Mouse (Mus musculus): ENCODE measurements at regions not wholly inside any gene's neighbourhood (a gene's known extent, or its start where the extent isn't known, plus 50 kb on each side); places are given as distances from the start of the nearest gene placed in this dataset.
A peak's percentile ranks its signal among the peaks of the same experiment; 100 is the strongest.

- H3K36me3 ChIP-seq: no peaks in the 10 kb centered on the region
- no peak for DNase-seq (ENCODE audit: low spot score)
- H3K9me3 ChIP-seq (replicated peaks): no peaks in the 10 kb centered on the region
- H3K27ac ChIP-seq (replicated peaks): peak overlapping the region; percentile 53
- H3K27me3 ChIP-seq (ENCODE audit: low read depth, poor library complexity, severe bottlenecking): peaks cover 40% of the 10 kb centered on the region
- H3K4me3 ChIP-seq: no peak overlapping the region
- WGBS: 13% methylated on average over 2 of the region's 2 CpGs
- H3K4me1 ChIP-seq: peaks cover 12% of the 10 kb centered on the region
Observed at GRCm38 (mm10) chr8:87264999-87265398, 207.4 kb downstream of the Cbln1 start.

- H3K27ac ChIP-seq (replicated peaks): no peak overlapping the region
- H3K27me3 ChIP-seq (ENCODE audit: low read depth, poor library complexity, severe bottlenecking): peaks cover 9% of the 10 kb centered on the region
- no peaks in the 10 kb centered on the region; the same call in 1 of the 2 replicates for H3K9me3 ChIP-seq (replicated peaks)
- no peaks in the 10 kb centered on the region for H3K36me3 ChIP-seq
- H3K4me1 ChIP-seq: peaks cover 14% of the 10 kb centered on the region
- no peak for DNase-seq (ENCODE audit: low spot score)
- 91% methylated on average over 2 of the region's 2 CpGs for WGBS
- no peak overlapping the region for H3K4me3 ChIP-seq
Observed at GRCm38 (mm10) chr8:87260305-87260704, 212.1 kb downstream of the Cbln1 start.

- WGBS: 94% methylated on average over 2 of the region's 2 CpGs
- Histone ChIP-seq H3K27me3 (ENCODE audit: low read depth, poor library complexity, severe bottlenecking) (no peaks in the 10 kb centered on the region), H3K9me3 (replicated peaks) (no peaks in the 10 kb centered on the region), H3K4me3 (no peak overlapping the region), H3K27ac (replicated peaks) (no peak overlapping the region), H3K4me1 (peaks cover 5% of the 10 kb centered on the region), H3K36me3 (no peaks in the 10 kb centered on the region)
- no peak for DNase-seq (ENCODE audit: low spot score)
Observed at GRCm38 (mm10) chr8:87242681-87243080, 229.7 kb downstream of the Cbln1 start.

- Histone ChIP-seq H3K9me3 (replicated peaks) (no peaks in the 10 kb centered on the region), H3K36me3 (no peaks in the 10 kb centered on the region), H3K27ac (replicated peaks) (no peak overlapping the region), H3K4me1 (peaks cover 57% of the 10 kb centered on the region), H3K27me3 (ENCODE audit: low read depth, poor library complexity, severe bottlenecking) (peaks cover 25% of the 10 kb centered on the region), H3K4me3 (no peak overlapping the region)
- 52% methylated on average over 7 of the region's 7 CpGs for WGBS
- DNase-seq (ENCODE audit: low spot score): no peak
Observed at GRCm38 (mm10) chr8:87237181-87237580, 235.2 kb downstream of the Cbln1 start.

- no peak overlapping the region; the same call in 1 of the 2 replicates for H3K27ac ChIP-seq (replicated peaks)
Observed at GRCm38 (mm10) chr8:87236438-87236837, 236.0 kb downstream of the Cbln1 start.

GRCm38 (mm10) chr8:87235341-87236075 lies 236.9 kb downstream of the Cbln1 start:
- no peak for DNase-seq (ENCODE audit: low spot score)
- H3K4me3 ChIP-seq: no peak overlapping the region

More at GRCm38 (mm10) chr8:87236438-87236837, 236.0 kb downstream of the Cbln1 start:
- no peaks in the 10 kb centered on the region for H3K36me3 ChIP-seq
- H3K27me3 ChIP-seq (ENCODE audit: low read depth, poor library complexity, severe bottlenecking): peaks cover 25% of the 10 kb centered on the region
- H3K9me3 ChIP-seq (replicated peaks): no peaks in the 10 kb centered on the region
- H3K4me3 ChIP-seq: no peak overlapping the region
- WGBS: 88% methylated on average over 11 of the region's 11 CpGs
- no peak for DNase-seq (ENCODE audit: low spot score)
- peaks cover 65% of the 10 kb centered on the region for H3K4me1 ChIP-seq

GRCm38 (mm10) chr8:87234336-87234735 lies 238.1 kb downstream of the Cbln1 start:
- H3K27me3 ChIP-seq (ENCODE audit: low read depth, poor library complexity, severe bottlenecking): peaks cover 39% of the 10 kb centered on the region
- no peaks in the 10 kb centered on the region for H3K9me3 ChIP-seq (replicated peaks)
- peak; percentile 25 for DNase-seq (ENCODE audit: low spot score)
- H3K27ac ChIP-seq (replicated peaks): peak overlapping the region; percentile 71; the same call in 1 of the 2 replicates
- no peak overlapping the region for H3K4me3 ChIP-seq
- H3K36me3 ChIP-seq: no peaks in the 10 kb centered on the region
- H3K4me1 ChIP-seq: peaks cover 80% of the 10 kb centered on the region
- 57% methylated on average over 5 of the region's 5 CpGs for WGBS

More at GRCm38 (mm10) chr8:87235341-87236075, 236.9 kb downstream of the Cbln1 start:
- Histone ChIP-seq H3K9me3 (replicated peaks) (no peaks in the 10 kb centered on the region), H3K27ac (replicated peaks) (peak overlapping the region; percentile 28; the same call in 1 of the 2 replicates), H3K36me3 (no peaks in the 10 kb centered on the region), H3K4me1 (peaks cover 74% of the 10 kb centered on the region), H3K27me3 (ENCODE audit: low read depth, poor library complexity, severe bottlenecking) (peaks cover 28% of the 10 kb centered on the region)
- WGBS: 64% methylated on average over 18 of the region's 18 CpGs

GRCm38 (mm10) chr8:87233805-87234331 lies 238.5 kb downstream of the Cbln1 start:
- DNase-seq (ENCODE audit: low spot score): peak; percentile 26
- Histone ChIP-seq H3K27ac (replicated peaks) (peak overlapping the region; percentile 71), H3K36me3 (no peaks in the 10 kb centered on the region), H3K4me1 (peaks cover 80% of the 10 kb centered on the region), H3K9me3 (replicated peaks) (no peaks in the 10 kb centered on the region), H3K27me3 (ENCODE audit: low read depth, poor library complexity, severe bottlenecking) (peaks cover 44% of the 10 kb centered on the region), H3K4me3 (0 out of 2 replicates have a peak overlapping the region, but pooled peaks have one; percentile 12)
- 47% methylated on average over 10 of the region's 10 CpGs for WGBS

GRCm38 (mm10) chr8:87231762-87232161 lies 240.6 kb downstream of the Cbln1 start:
- Histone ChIP-seq H3K36me3 (no peaks in the 10 kb centered on the region), H3K27ac (replicated peaks) (no peak overlapping the region), H3K4me3 (no peak overlapping the region), H3K9me3 (replicated peaks) (no peaks in the 10 kb centered on the region), H3K4me1 (peaks cover 68% of the 10 kb centered on the region), H3K27me3 (ENCODE audit: low read depth, poor library complexity, severe bottlenecking) (peaks cover 54% of the 10 kb centered on the region)
- WGBS: 27% methylated on average over 4 of the region's 4 CpGs
- DNase-seq (ENCODE audit: low spot score): peak; percentile 32

GRCm38 (mm10) chr8:87230096-87230495 lies 242.3 kb downstream of the Cbln1 start:
- no peaks in the 10 kb centered on the region for H3K36me3 ChIP-seq
- WGBS: 85% methylated on average over 4 of the region's 4 CpGs
- no peaks in the 10 kb centered on the region for H3K9me3 ChIP-seq (replicated peaks)
- peaks cover 52% of the 10 kb centered on the region for H3K4me1 ChIP-seq
- H3K27me3 ChIP-seq (ENCODE audit: low read depth, poor library complexity, severe bottlenecking): peaks cover 44% of the 10 kb centered on the region
- no peak for DNase-seq (ENCODE audit: low spot score)
- no peak overlapping the region for H3K4me3 ChIP-seq
- peak overlapping the region; percentile 60 for H3K27ac ChIP-seq (replicated peaks)

GRCm38 (mm10) chr8:87229182-87229581 lies 243.2 kb downstream of the Cbln1 start:
- H3K27me3 ChIP-seq (ENCODE audit: low read depth, poor library complexity, severe bottlenecking): peaks cover 35% of the 10 kb centered on the region
- H3K4me1 ChIP-seq: peaks cover 42% of the 10 kb centered on the region
- no peak for DNase-seq (ENCODE audit: low spot score)
- no peak overlapping the region for H3K4me3 ChIP-seq
- H3K36me3 ChIP-seq: no peaks in the 10 kb centered on the region
- no peaks in the 10 kb centered on the region for H3K9me3 ChIP-seq (replicated peaks)
- peak overlapping the region; percentile 24 for H3K27ac ChIP-seq (replicated peaks)
- 88% methylated on average over 6 of the region's 6 CpGs for WGBS

GRCm38 (mm10) chr8:87228777-87229176 lies 243.6 kb downstream of the Cbln1 start:
- WGBS: 83% methylated on average over 6 of the region's 6 CpGs
- Histone ChIP-seq H3K27ac (replicated peaks) (peak overlapping the region; percentile 24; the same call in 1 of the 2 replicates), H3K4me1 (peaks cover 38% of the 10 kb centered on the region), H3K9me3 (replicated peaks) (no peaks in the 10 kb centered on the region), H3K27me3 (ENCODE audit: low read depth, poor library complexity, severe bottlenecking) (peaks cover 35% of the 10 kb centered on the region), H3K36me3 (no peaks in the 10 kb centered on the region), H3K4me3 (no peak overlapping the region)
- DNase-seq (ENCODE audit: low spot score): no peak

Measured in midbrain, embryonic 10.5 days (tissue).